Mouse (Mus musculus): ENCODE data around the gene Slc16a5. TPM values are rescaled to one million over a fixed set of nuclear protein-coding genes. Genes with fewer than 3 reads are reported as not detected.

Gene Slc16a5
- polyA plus RNA-seq, 1 experiment from 2014 or later: 0.13 TPM

DNA sequence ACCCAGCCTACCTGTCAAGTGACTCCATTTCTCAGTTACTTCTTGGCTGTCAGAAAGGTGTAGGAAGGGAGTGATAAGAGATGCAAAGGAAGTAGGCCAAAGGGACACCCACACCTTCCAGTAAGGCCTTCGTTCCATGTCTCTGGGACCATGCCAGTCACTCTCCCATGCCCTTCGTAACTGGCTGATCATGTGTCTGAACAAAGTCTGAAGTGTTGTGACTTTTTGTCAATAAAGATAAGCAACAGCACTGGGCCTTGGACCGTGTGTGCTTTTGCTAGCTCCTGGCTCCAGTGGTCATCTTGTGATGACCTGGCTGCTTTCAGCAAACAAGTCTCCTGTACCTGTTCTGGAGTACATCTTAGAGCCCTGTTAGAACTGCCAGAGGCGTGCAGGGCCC is 29.5 kb upstream of the Slc16a5 start:
- Histone ChIP-seq H3K9ac (replicated peaks; ENCODE audit: low read depth) (no peak overlapping the region), H3K27me3 (replicated peaks; ENCODE audit: insufficient read depth, low read length) (no peaks in the 10 kb centered on the region), H3K27ac (ENCODE audit: low read length) (no peak overlapping the region), H3K9me3 (ENCODE audit: low read length) (no peaks in the 10 kb centered on the region), H3K4me1 (ENCODE audit: insufficient read depth, low read depth, low read length) (peaks cover 10% of the 10 kb centered on the region; the same call in 1 of the 2 replicates), H3K4me3 (ENCODE audit: low read depth, low read length) (no peak overlapping the region), H3K36me3 (ENCODE audit: insufficient read depth, low read length) (peaks cover 16% of the 10 kb centered on the region; the same call in 1 of the 2 replicates), H3K4me2 (replicated peaks; ENCODE audit: low read depth, low read length) (no peak overlapping the region)
- no peak for ATAC-seq
- WGBS: 52% methylated on average over 4 of the region's 4 CpGs
- TF ChIP-seq CTCF (IDR thresholded peaks at IDR 0.05) (no peak), EP300 (IDR thresholded peaks at IDR 0.05) (no peak)
- no peak for DNase-seq (ENCODE audit: low spot score)

DNA sequence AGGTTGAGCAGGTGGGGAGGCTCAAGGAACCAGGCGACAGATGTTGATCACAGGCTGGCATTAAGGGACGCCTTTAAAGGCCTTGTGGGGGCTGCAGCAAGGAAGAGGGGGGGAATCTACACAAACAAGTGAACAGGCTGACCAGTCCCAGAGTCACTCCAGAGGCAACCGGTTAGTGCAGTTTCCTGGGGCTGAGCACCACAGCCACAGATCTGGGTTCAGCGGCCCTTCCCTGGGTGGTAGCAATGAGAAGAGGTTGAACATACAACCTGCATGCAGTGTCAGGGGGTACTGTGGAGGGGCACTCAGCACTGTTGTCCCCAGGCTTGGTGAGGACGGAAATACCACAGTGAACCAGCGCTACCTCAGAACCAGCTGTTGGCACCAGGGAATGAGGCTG is 28.9 kb upstream of the Slc16a5 start:
- WGBS: 59% methylated on average over 6 of the region's 6 CpGs
- Histone ChIP-seq H3K27ac (ENCODE audit: low read length) (no peak overlapping the region), H3K4me2 (replicated peaks; ENCODE audit: low read depth, low read length) (no peak overlapping the region), H3K27me3 (replicated peaks; ENCODE audit: insufficient read depth, low read length) (no peaks in the 10 kb centered on the region), H3K9ac (replicated peaks; ENCODE audit: low read depth) (no peak overlapping the region), H3K4me3 (ENCODE audit: low read depth, low read length) (no peak overlapping the region), H3K9me3 (ENCODE audit: low read length) (no peaks in the 10 kb centered on the region), H3K36me3 (ENCODE audit: insufficient read depth, low read length) (peaks cover 16% of the 10 kb centered on the region; the same call in 1 of the 2 replicates), H3K4me1 (ENCODE audit: insufficient read depth, low read depth, low read length) (peaks cover 10% of the 10 kb centered on the region; the same call in 1 of the 2 replicates)
- DNase-seq (ENCODE audit: low spot score) (no peak), ATAC-seq (no peak)
- no peak for TF ChIP-seq CTCF (IDR thresholded peaks at IDR 0.05)
- no peak for TF ChIP-seq EP300 (IDR thresholded peaks at IDR 0.05)

DNA sequence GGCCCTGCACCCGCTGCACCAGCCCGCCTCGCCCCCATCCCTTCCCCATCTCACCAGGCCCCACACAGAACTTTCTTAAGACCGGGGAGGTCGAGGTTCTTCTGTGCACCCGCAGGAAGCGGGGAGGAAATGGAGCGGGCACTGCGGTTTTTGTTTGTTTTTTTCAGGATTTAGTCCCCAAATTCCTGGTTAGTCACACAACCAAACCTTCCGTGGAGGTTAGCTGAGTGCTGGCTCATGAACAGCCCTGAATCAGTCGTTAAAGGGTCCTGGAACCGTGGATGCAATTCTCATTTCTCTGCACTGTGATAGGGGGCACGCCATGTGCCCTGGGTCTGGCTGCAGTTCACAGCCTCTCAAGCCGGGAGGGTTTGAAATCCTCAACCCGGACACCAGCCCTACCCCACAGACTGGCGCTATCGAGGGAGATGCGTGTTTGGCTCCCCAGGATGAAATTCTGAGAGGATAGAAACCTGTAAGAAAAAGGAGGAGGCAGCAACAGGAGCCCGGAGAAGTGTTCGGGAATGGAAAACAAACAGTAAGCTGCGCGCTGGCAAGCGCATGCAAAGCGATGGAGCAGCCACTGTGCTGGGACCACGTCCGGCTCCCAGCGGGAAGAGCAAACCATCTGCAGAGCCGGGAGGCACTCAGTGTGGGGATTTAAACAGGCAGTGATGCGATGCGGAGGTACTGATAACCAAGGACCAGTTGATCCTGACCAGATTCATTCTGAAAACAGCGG is 26.5 kb upstream of the Slc16a5 start:
- H3K27ac ChIP-seq (ENCODE audit: low read length): no peak overlapping the region
- DNase-seq (ENCODE audit: low spot score) (no peak), ATAC-seq (no peak)
- H3K4me1 ChIP-seq (ENCODE audit: insufficient read depth, low read depth, low read length): peaks cover 10% of the 10 kb centered on the region; the same call in 1 of the 2 replicates
- WGBS: 5% methylated on average over 31 of the region's 31 CpGs
- TF ChIP-seq EP300 (IDR thresholded peaks at IDR 0.05): no peak
- no peak for TF ChIP-seq CTCF (IDR thresholded peaks at IDR 0.05)
- H3K9ac ChIP-seq (replicated peaks; ENCODE audit: low read depth): 0 out of 2 replicates have a peak overlapping the region, but pooled peaks have one; percentile 12
- H3K4me2 ChIP-seq (replicated peaks; ENCODE audit: low read depth, low read length): peak overlapping the region; percentile 50
- H3K36me3 ChIP-seq (ENCODE audit: insufficient read depth, low read length): no peaks in the 10 kb centered on the region; the same call in 1 of the 2 replicates
- no peaks in the 10 kb centered on the region for H3K27me3 ChIP-seq (replicated peaks; ENCODE audit: insufficient read depth, low read length)
- peak overlapping the region; percentile 24 for H3K4me3 ChIP-seq (ENCODE audit: low read depth, low read length)
- H3K9me3 ChIP-seq (ENCODE audit: low read length): no peaks in the 10 kb centered on the region

GRCm38 (mm10) chr11:115437571-115438122 is 24.6 kb upstream of the Slc16a5 start:
- WGBS: 59% methylated on average over 5 of the region's 5 CpGs
- Histone ChIP-seq H3K4me3 (ENCODE audit: low read depth, low read length) (no peak overlapping the region), H3K27me3 (replicated peaks; ENCODE audit: insufficient read depth, low read length) (no peaks in the 10 kb centered on the region), H3K27ac (ENCODE audit: low read length) (no peak overlapping the region), H3K4me2 (replicated peaks; ENCODE audit: low read depth, low read length) (no peak overlapping the region), H3K9ac (replicated peaks; ENCODE audit: low read depth) (no peak overlapping the region), H3K9me3 (ENCODE audit: low read length) (no peaks in the 10 kb centered on the region), H3K36me3 (ENCODE audit: insufficient read depth, low read length) (no peaks in the 10 kb centered on the region), H3K4me1 (ENCODE audit: insufficient read depth, low read depth, low read length) (peaks cover 10% of the 10 kb centered on the region; the same call in 1 of the 2 replicates)
- DNase-seq (ENCODE audit: low spot score) (no peak), ATAC-seq (no peak)
- TF ChIP-seq CTCF (IDR thresholded peaks at IDR 0.05) (no peak), EP300 (IDR thresholded peaks at IDR 0.05) (no peak)

DNA sequence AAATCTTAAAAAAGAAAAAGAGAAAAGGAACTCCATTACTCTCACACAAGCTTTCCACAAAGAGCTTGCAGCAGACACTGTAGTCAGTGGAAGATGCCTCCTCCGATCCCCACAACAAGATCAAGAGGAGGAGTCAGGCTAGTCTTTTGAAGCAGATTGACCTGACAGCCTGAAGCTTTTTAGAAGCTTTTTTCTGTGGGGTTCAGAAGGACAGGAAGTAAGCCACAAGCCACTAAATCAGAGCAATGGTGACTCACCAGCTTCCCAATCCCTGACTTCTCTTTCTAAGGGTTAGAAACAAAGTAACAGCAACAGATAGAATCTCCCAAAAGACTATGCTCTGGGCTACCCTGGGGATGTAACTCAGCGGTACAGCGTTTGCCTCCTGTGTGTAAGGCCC is 22.9 kb upstream of the Slc16a5 start:
- H3K27ac ChIP-seq (ENCODE audit: low read length): no peak overlapping the region
- no peaks in the 10 kb centered on the region for H3K27me3 ChIP-seq (replicated peaks; ENCODE audit: insufficient read depth, low read length)
- ATAC-seq: no peak
- H3K36me3 ChIP-seq (ENCODE audit: insufficient read depth, low read length): no peaks in the 10 kb centered on the region
- H3K4me2 ChIP-seq (replicated peaks; ENCODE audit: low read depth, low read length): no peak overlapping the region
- H3K4me1 ChIP-seq (ENCODE audit: insufficient read depth, low read depth, low read length): peaks cover 10% of the 10 kb centered on the region; the same call in 1 of the 2 replicates
- DNase-seq (ENCODE audit: low spot score): no peak
- no peak overlapping the region for H3K4me3 ChIP-seq (ENCODE audit: low read depth, low read length)
- H3K9ac ChIP-seq (replicated peaks; ENCODE audit: low read depth): no peak overlapping the region
- H3K9me3 ChIP-seq (ENCODE audit: low read length): no peaks in the 10 kb centered on the region
- WGBS: 69% methylated on average over 3 of the region's 3 CpGs
- no peak for TF ChIP-seq CTCF (IDR thresholded peaks at IDR 0.05)
- TF ChIP-seq EP300 (IDR thresholded peaks at IDR 0.05): no peak

DNA sequence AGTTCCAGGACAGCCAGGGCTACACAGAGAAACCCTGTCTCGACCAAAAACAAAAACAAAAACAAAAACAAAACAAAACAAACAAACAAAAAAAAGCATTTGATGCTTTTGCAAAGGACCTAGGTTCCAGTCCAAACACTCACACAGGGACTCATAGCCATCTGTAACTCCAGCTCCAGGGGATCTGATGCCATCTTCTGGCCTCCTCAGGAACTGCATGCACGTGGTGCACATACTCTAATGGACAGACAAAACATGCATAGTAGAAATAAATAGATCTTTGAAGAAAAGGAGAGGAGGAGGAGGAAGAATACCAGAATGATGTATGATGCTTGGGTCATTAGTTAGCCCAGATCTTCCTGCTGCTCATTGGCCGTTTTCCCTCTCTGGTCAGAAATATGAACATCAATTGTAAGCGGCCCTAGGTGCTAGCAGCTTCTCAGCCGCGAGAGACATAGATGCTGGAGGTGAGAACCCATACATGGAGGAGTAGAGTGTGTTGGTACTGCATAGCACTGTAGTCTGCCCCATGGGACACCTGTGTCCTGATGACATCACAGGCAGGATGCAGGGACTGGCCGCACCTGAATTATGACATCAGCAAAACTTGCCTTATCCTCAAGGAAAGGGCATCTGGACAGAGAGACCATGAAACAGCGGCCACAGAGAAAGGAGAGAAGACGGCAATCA is 22.2 kb upstream of the Slc16a5 start, which contains the start of gene Trim80:
Gene Trim80, plus strand, starts transcription at position 640 of the 690 bp plus-strand sequence.
- WGBS: 93% methylated on average over 9 of the region's 9 CpGs
- TF ChIP-seq CTCF (IDR thresholded peaks at IDR 0.05) (peak; percentile 40; the same call in 1 of the 2 replicates), EP300 (IDR thresholded peaks at IDR 0.05) (no peak)
- no peak for ATAC-seq

More for the DNA sequence above, 22.2 kb upstream of the Slc16a5 start, which contains the start of gene Trim80:
- no peak for DNase-seq (ENCODE audit: low spot score)
- H3K36me3 ChIP-seq (ENCODE audit: insufficient read depth, low read length): no peaks in the 10 kb centered on the region
- no peak within 1 kb of the TSS for H3K4me3 ChIP-seq (ENCODE audit: low read depth, low read length)
- H3K9me3 ChIP-seq (ENCODE audit: low read length): no peaks in the 10 kb centered on the region
- H3K27me3 ChIP-seq (replicated peaks; ENCODE audit: insufficient read depth, low read length): no peaks in the 10 kb centered on the region
- no peak within 1 kb of the TSS for H3K27ac ChIP-seq (ENCODE audit: low read length)
- no peak within 1 kb of the TSS for H3K4me2 ChIP-seq (replicated peaks; ENCODE audit: low read depth, low read length)
- no peak within 1 kb of the TSS for H3K9ac ChIP-seq (replicated peaks; ENCODE audit: low read depth)
- H3K4me1 ChIP-seq (ENCODE audit: insufficient read depth, low read depth, low read length): peaks cover 10% of the 10 kb centered on the region; the same call in 1 of the 2 replicates
